Mouse (Mus musculus) lung, embryonic 14.5 days (tissue): ENCODE measurements at regions not wholly inside any gene's neighbourhood (a gene's known extent, or its start where the extent isn't known, plus 50 kb on each side); places are given as distances from the start of the nearest gene placed in this dataset.
A peak's percentile ranks its signal among the peaks of the same experiment; 100 is the strongest.

Source experiments
- ATAC-seq: fragments of 200-750 bp; cut with Nextera tagmentation; 2 replicates; pipeline ENCODE4 v1.8.0; 2017; ENCODE audit warnings: mild to moderate bottlenecking, moderate TSS enrichment, moderate library complexity; ENCODE audit not compliant: insufficient read depth
- DNase-seq: peaks from one replicate; pipeline ENCODE4 v3.0.0-alpha.2; 2015
- H3K27ac ChIP-seq: fragments of 300-500 bp; sonication (generic); 2 replicates; pipeline ENCODE4 v1.5.1; 2014; ENCODE audit warnings: low read depth, mild to moderate bottlenecking, moderate library complexity
- H3K27me3 ChIP-seq: fragments of 300-500 bp; sonication (generic); 2 replicates; pipeline ENCODE4 v1.6.1; 2014; ENCODE audit warnings: low read length, control low read depth; ENCODE audit not compliant: insufficient read depth
- H3K36me3 ChIP-seq: fragments of 300-500 bp; sonication (generic); 2 replicates; pipeline ENCODE4 v1.6.1; 2014; ENCODE audit warnings: control low read depth; ENCODE audit not compliant: insufficient read depth
- H3K4me1 ChIP-seq: fragments of 300-500 bp; sonication (generic); 2 replicates; pipeline ENCODE4 v1.6.1; 2014; ENCODE audit warnings: antibody characterized with exemption, control low read depth; ENCODE audit not compliant: insufficient read depth
- H3K4me2 ChIP-seq: fragments of 300-500 bp; sonication (generic); 2 replicates; pipeline ENCODE4 v1.6.1; 2014; ENCODE audit warnings: mild to moderate bottlenecking
- H3K4me3 ChIP-seq: fragments of 300-500 bp; sonication (generic); 2 replicates; pipeline ENCODE4 v1.5.1; 2014; ENCODE audit warnings: low read depth, low read length
- H3K9ac ChIP-seq: fragments of 300-500 bp; sonication (generic); 2 replicates; pipeline ENCODE4 v1.6.1; 2014
- H3K9me3 ChIP-seq: fragments of 300-500 bp; sonication (generic); 2 replicates; pipeline ENCODE4 v1.6.1; 2016; ENCODE audit warnings: low read depth, low read length, control low read depth
- CTCF ChIP-seq: IDR thresholded peaks from 2 replicates; pipeline ENCODE4 v1.5.1; 2016; ENCODE audit warnings: antibody characterized with exemption, low read depth
- WGBS: fragments of 180-500 bp; shearing (Covaris S2); extraction: QIAGEN DNeasy Blood & Tissue Kit; methylation state at CpG from one replicate; pipeline ENCODE4 v1.1.7; 2014; 5-methylcytosine and 5-hydroxymethylcytosine counted together

GRCm38 (mm10) chr3:70783142-70783541, 775.7 kb downstream of the Otol1 start:
- WGBS, result 77% methylated on average over 4 of the region's 4 CpGs
- H3K4me2 ChIP-seq, result no peak overlapping the region
- no peak overlapping the region for H3K4me3 ChIP-seq
- no peak overlapping the region for H3K27ac ChIP-seq
- H3K4me1 ChIP-seq, result no peaks in the 10 kb centered on the region
- DNase-seq, result no peak
- no peaks in the 10 kb centered on the region for H3K27me3 ChIP-seq
- H3K9ac ChIP-seq, result no peak overlapping the region
- no peaks in the 10 kb centered on the region for H3K36me3 ChIP-seq
- H3K9me3 ChIP-seq, result no peaks in the 10 kb centered on the region
- no peak for ATAC-seq
- TF ChIP-seq CTCF, result no peak

DNA sequence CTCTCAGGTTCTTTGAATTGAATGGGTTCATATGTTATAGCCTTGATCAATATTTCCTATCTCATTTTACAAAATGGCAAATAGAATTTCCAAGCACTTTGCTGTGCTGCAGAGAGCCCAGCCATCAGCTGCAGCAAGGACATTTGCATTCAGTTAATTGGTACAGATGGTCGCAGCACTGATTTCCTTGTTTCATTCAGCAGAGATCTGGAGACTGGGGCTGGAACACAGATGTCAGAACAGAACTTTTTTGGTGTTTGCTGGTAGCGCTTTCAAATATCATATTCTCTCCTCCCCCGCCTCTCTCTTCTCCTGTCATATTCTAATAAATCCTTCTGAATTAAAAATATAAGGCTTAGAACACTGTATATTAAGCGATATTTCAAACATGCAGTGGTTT, 794.8 kb downstream of the Otol1 start:
- Histone ChIP-seq H3K9ac (no peak overlapping the region), H3K9me3 (no peaks in the 10 kb centered on the region), H3K36me3 (no peaks in the 10 kb centered on the region), H3K27me3 (no peaks in the 10 kb centered on the region), H3K4me3 (no peak overlapping the region), H3K4me2 (no peak overlapping the region), H3K27ac (no peak overlapping the region), H3K4me1 (no peaks in the 10 kb centered on the region)
- no peak for ATAC-seq
- DNase-seq, result no peak
- WGBS, result 85% methylated on average over 4 of the region's 4 CpGs
- no peak for TF ChIP-seq CTCF

GRCm38 (mm10) chr3:70803411-70803810, 796.0 kb downstream of the Otol1 start:
- no peak overlapping the region for H3K27ac ChIP-seq
- H3K4me2 ChIP-seq, result no peak overlapping the region
- no peaks in the 10 kb centered on the region for H3K36me3 ChIP-seq
- 56% methylated on average over 4 of the region's 4 CpGs for WGBS
- H3K9ac ChIP-seq, result no peak overlapping the region
- no peaks in the 10 kb centered on the region for H3K9me3 ChIP-seq
- no peak overlapping the region for H3K4me3 ChIP-seq
- H3K4me1 ChIP-seq, result no peaks in the 10 kb centered on the region
- no peak for TF ChIP-seq CTCF
- ATAC-seq (no peak), DNase-seq (no peak)
- no peaks in the 10 kb centered on the region for H3K27me3 ChIP-seq

- ATAC-seq, result no peak
- Histone ChIP-seq H3K4me3 (no peak overlapping the region), H3K4me1 (no peaks in the 10 kb centered on the region), H3K9me3 (no peaks in the 10 kb centered on the region), H3K36me3 (no peaks in the 10 kb centered on the region), H3K4me2 (no peak overlapping the region), H3K27ac (no peak overlapping the region), H3K9ac (no peak overlapping the region), H3K27me3 (no peaks in the 10 kb centered on the region)
- no peak for TF ChIP-seq CTCF
- DNase-seq, result no peak
- 52% methylated on average over 2 of the region's 2 CpGs for WGBS
These were observed 796.5 kb downstream of the Otol1 start for GRCm38 (mm10) chr3:70803885-70804284.

GRCm38 (mm10) chr3:70807170-70807569, 799.8 kb downstream of the Otol1 start:
- no peak for ATAC-seq
- no peak overlapping the region for H3K4me2 ChIP-seq
- no peaks in the 10 kb centered on the region for H3K27me3 ChIP-seq
- no peak overlapping the region for H3K4me3 ChIP-seq
- H3K4me1 ChIP-seq, result no peaks in the 10 kb centered on the region
- peak; percentile 7 for DNase-seq
- H3K36me3 ChIP-seq, result no peaks in the 10 kb centered on the region
- no peak for TF ChIP-seq CTCF
- H3K27ac ChIP-seq, result no peak overlapping the region
- H3K9me3 ChIP-seq, result no peaks in the 10 kb centered on the region
- no peak overlapping the region for H3K9ac ChIP-seq
- 50% methylated on average over 3 of the region's 3 CpGs for WGBS
